Mouse (Mus musculus) midbrain, postnatal 0 days (tissue): ENCODE data around the gene Tcf20. TPM values are rescaled to one million over a fixed set of nuclear protein-coding genes. Genes with fewer than 3 reads are reported as not detected.

Experiments
- ATAC-seq: fragments of 200-750 bp; cut with Nextera tagmentation; 2 replicates; pipeline ENCODE4 v1.8.0; 2017; ENCODE audit warnings: moderate number of reproducible peaks, mild to moderate bottlenecking, moderate TSS enrichment, moderate library complexity; ENCODE audit not compliant: low FRiP score
- DNase-seq: peaks from one replicate; pipeline ENCODE4 v3.0.0-alpha.2; 2015; ENCODE audit warnings: low spot score
- H3K27ac ChIP-seq: fragments of 300-500 bp; sonication (generic); 2 replicates; pipeline ENCODE4 v1.5.1; 2014; ENCODE audit warnings: low read depth, mild to moderate bottlenecking, low read length, mixed read lengths
- H3K27me3 ChIP-seq: fragments of 300-500 bp; sonication (generic); 2 replicates; pipeline ENCODE4 v1.6.1; 2014; ENCODE audit warnings: low read length, control low read depth, mixed read lengths; ENCODE audit not compliant: insufficient read depth
- H3K36me3 ChIP-seq: fragments of 300-500 bp; sonication (generic); 2 replicates; pipeline ENCODE4 v1.6.1; 2014; ENCODE audit warnings: low read length, control low read depth, mixed read lengths; ENCODE audit not compliant: insufficient read depth
- H3K4me1 ChIP-seq: fragments of 300-500 bp; sonication (generic); 2 replicates; pipeline ENCODE4 v1.6.1; 2014; ENCODE audit warnings: mild to moderate bottlenecking, control low read depth, antibody characterized with exemption, low read length, mixed read lengths; ENCODE audit not compliant: insufficient read depth
- H3K4me2 ChIP-seq: fragments of 300-500 bp; sonication (generic); 2 replicates; pipeline ENCODE4 v1.6.1; 2014; ENCODE audit warnings: low read depth, mild to moderate bottlenecking, low read length, mixed read lengths; ENCODE audit not compliant: poor library complexity, severe bottlenecking
- H3K4me3 ChIP-seq: fragments of 300-500 bp; sonication (generic); 2 replicates; pipeline ENCODE4 v1.5.1; 2014; ENCODE audit warnings: low read depth, mild to moderate bottlenecking, low read length, moderate library complexity
- H3K9ac ChIP-seq: fragments of 300-500 bp; sonication (generic); replicated peaks from 2 replicates; pipeline ENCODE4 v1.6.1; 2014; ENCODE audit warnings: mild to moderate bottlenecking, low read length, moderate library complexity, mixed read lengths; ENCODE audit not compliant: poor library complexity, severe bottlenecking
- H3K9me3 ChIP-seq: fragments of 300-500 bp; sonication (generic); 2 replicates; pipeline ENCODE4 v1.6.1; 2016; ENCODE audit warnings: low read length, control low read depth
- CTCF ChIP-seq: IDR thresholded peaks from 2 replicates; pipeline ENCODE4 v1.5.1; 2016; ENCODE audit warnings: antibody characterized with exemption, mild to moderate bottlenecking
- WGBS: fragments of 180-500 bp; shearing (Covaris S2); extraction: QIAGEN DNeasy Blood & Tissue Kit; methylation state at CpG from one replicate; pipeline ENCODE4 v1.1.7; 2014; 5-methylcytosine and 5-hydroxymethylcytosine counted together
- polyA plus RNA-seq: library from polyadenylated mRNA; unstranded; fragments of >200 nt; fragmentation: Nextera tagmentation; extraction: Ambion mirVana; gene quantifications from 2 replicates; pipeline ENCODE4 v1.2.1, GENCODE M21; 2015
- total RNA-seq: library from RNA; depleted of rRNA; stranded (reverse); fragments of >200 nt; gene quantifications from 2 replicates; pipeline ENCODE4 v1.2.3, GENCODE M21; 2014

Tcf20 gene
- total and polyA plus RNA-seq, 2 experiments from 2014 or later: 11.8 to 125 TPM

- no peak for DNase-seq
- no peak for TF ChIP-seq CTCF
- peak overlapping the region; percentile 68 for H3K4me2 ChIP-seq
- peak overlapping the region; percentile 36 for H3K4me3 ChIP-seq
- 4% methylated on average over 12 of the region's 13 CpGs for WGBS
- H3K27me3 ChIP-seq: no peaks in the 10 kb centered on the region
- H3K9ac ChIP-seq: peak overlapping the region; percentile 64
- H3K4me1 ChIP-seq: peaks cover 24% of the 10 kb centered on the region
- no peak for ATAC-seq
- peak overlapping the region; percentile 52; the same call in 1 of the 2 replicates for H3K27ac ChIP-seq
- H3K9me3 ChIP-seq: no peaks in the 10 kb centered on the region
- H3K36me3 ChIP-seq: no peaks in the 10 kb centered on the region
These were observed 75.7 kb downstream of the Tcf20 start for GRCm38 (mm10) chr15:82911965-82912337.

GRCm38 (mm10) chr15:82911001-82911964 lies 76.4 kb downstream of the Tcf20 start:
- peak overlapping the region; percentile 64 for H3K9ac ChIP-seq
- peaks cover 24% of the 10 kb centered on the region for H3K4me1 ChIP-seq
- 0 out of 2 replicates have a peak, but pooled peaks have one; percentile 35 for ATAC-seq
- H3K4me2 ChIP-seq: peak overlapping the region; percentile 68
- H3K27me3 ChIP-seq: no peaks in the 10 kb centered on the region
- WGBS: 7% methylated on average over 44 of the region's 44 CpGs
- peak; percentile 31 for DNase-seq
- TF ChIP-seq CTCF: no peak
- peak overlapping the region; percentile 36 for H3K4me3 ChIP-seq
- peak overlapping the region; percentile 52 for H3K27ac ChIP-seq
- H3K9me3 ChIP-seq: no peaks in the 10 kb centered on the region
- no peaks in the 10 kb centered on the region for H3K36me3 ChIP-seq

GRCm38 (mm10) chr15:82910596-82910995 lies 77.1 kb downstream of the Tcf20 start:
- WGBS: 58% methylated on average over 2 of the region's 2 CpGs
- ATAC-seq: no peak
- Histone ChIP-seq H3K27me3 (no peaks in the 10 kb centered on the region), H3K4me2 (peak overlapping the region; percentile 68), H3K9ac (no peak overlapping the region), H3K36me3 (no peaks in the 10 kb centered on the region), H3K9me3 (no peaks in the 10 kb centered on the region), H3K4me1 (peaks cover 21% of the 10 kb centered on the region), H3K27ac (no peak overlapping the region), H3K4me3 (no peak overlapping the region)
- no peak for DNase-seq
- TF ChIP-seq CTCF: no peak

- DNase-seq: no peak
- no peak for TF ChIP-seq CTCF
- peaks cover 17% of the 10 kb centered on the region for H3K4me1 ChIP-seq
These were observed 77.9 kb downstream of the Tcf20 start for GRCm38 (mm10) chr15:82909791-82910190.

GRCm38 (mm10) chr15:82908521-82908920 lies 79.2 kb downstream of the Tcf20 start:
- Histone ChIP-seq H3K27ac (no peak overlapping the region), H3K27me3 (no peaks in the 10 kb centered on the region), H3K4me3 (no peak overlapping the region), H3K4me2 (no peak overlapping the region), H3K36me3 (no peaks in the 10 kb centered on the region), H3K9me3 (no peaks in the 10 kb centered on the region), H3K4me1 (peaks cover 17% of the 10 kb centered on the region), H3K9ac (no peak overlapping the region)
- DNase-seq (no peak), ATAC-seq (no peak)
- 12% methylated on average over 2 of the region's 2 CpGs for WGBS
- no peak for TF ChIP-seq CTCF

More at GRCm38 (mm10) chr15:82909791-82910190, 77.9 kb downstream of the Tcf20 start:
- Histone ChIP-seq H3K27me3 (no peaks in the 10 kb centered on the region), H3K36me3 (no peaks in the 10 kb centered on the region), H3K27ac (no peak overlapping the region), H3K9ac (no peak overlapping the region), H3K9me3 (no peaks in the 10 kb centered on the region), H3K4me2 (no peak overlapping the region), H3K4me3 (no peak overlapping the region)
- WGBS: 97% methylated on average over 4 of the region's 4 CpGs
- ATAC-seq: no peak

GRCm38 (mm10) chr15:82907306-82907705 lies 80.4 kb downstream of the Tcf20 start:
- TF ChIP-seq CTCF: no peak
- no peak overlapping the region for H3K9ac ChIP-seq
- peaks cover 14% of the 10 kb centered on the region for H3K4me1 ChIP-seq
- DNase-seq (no peak), ATAC-seq (no peak)
- no peak overlapping the region for H3K4me2 ChIP-seq
- no peaks in the 10 kb centered on the region for H3K27me3 ChIP-seq
- no peak overlapping the region for H3K27ac ChIP-seq
- whole genome bisulfite sequencing: 88% methylated on average over 5 of the region's 5 CpGs
- no peaks in the 10 kb centered on the region for H3K36me3 ChIP-seq
- no peak overlapping the region for H3K4me3 ChIP-seq
- no peaks in the 10 kb centered on the region for H3K9me3 ChIP-seq
